Mouse (Mus musculus) brown adipose tissue, adult 24 weeks (tissue): ENCODE results near the gene B430218F22Rik. TPM values are rescaled to one million over a fixed set of nuclear protein-coding genes. Genes with fewer than 3 reads are reported as not detected.
"Not testable (repeated sequence)": the region's sequence is repeated elsewhere in the genome, so short reads cannot be mapped to it uniquely, and the experiment has no call there.

Experiments
- H3K27ac ChIP-seq: fragments of 200-500 bp; replicated peaks from 2 replicates; pipeline ENCODE4 v1.5.1; 2012; ENCODE audit warnings: low read depth, mild to moderate bottlenecking, low read length
- H3K4me1 ChIP-seq: fragments of 200-500 bp; 2 replicates; pipeline ENCODE4 v1.6.1; 2012; ENCODE audit warnings: low read length, mixed read lengths; ENCODE audit not compliant: control insufficient read depth, insufficient read depth, insufficient read length
- H3K4me3 ChIP-seq: fragments of 200-500 bp; 2 replicates; pipeline ENCODE4 v1.5.1; 2012; ENCODE audit warnings: low read depth, mild to moderate bottlenecking, low read length, moderate library complexity; ENCODE audit not compliant: insufficient read depth
- polyA plus RNA-seq: library from polyadenylated mRNA; stranded (reverse); fragments of >200 nt; gene quantifications from 2 replicates; pipeline ENCODE4 v1.2.4, GENCODE M21; 2012; ENCODE audit not compliant: missing spikeins, insufficient read depth, insufficient read length

Gene B430218F22Rik
- polyA plus RNA-seq: not detected in 2 replicates

DNA sequence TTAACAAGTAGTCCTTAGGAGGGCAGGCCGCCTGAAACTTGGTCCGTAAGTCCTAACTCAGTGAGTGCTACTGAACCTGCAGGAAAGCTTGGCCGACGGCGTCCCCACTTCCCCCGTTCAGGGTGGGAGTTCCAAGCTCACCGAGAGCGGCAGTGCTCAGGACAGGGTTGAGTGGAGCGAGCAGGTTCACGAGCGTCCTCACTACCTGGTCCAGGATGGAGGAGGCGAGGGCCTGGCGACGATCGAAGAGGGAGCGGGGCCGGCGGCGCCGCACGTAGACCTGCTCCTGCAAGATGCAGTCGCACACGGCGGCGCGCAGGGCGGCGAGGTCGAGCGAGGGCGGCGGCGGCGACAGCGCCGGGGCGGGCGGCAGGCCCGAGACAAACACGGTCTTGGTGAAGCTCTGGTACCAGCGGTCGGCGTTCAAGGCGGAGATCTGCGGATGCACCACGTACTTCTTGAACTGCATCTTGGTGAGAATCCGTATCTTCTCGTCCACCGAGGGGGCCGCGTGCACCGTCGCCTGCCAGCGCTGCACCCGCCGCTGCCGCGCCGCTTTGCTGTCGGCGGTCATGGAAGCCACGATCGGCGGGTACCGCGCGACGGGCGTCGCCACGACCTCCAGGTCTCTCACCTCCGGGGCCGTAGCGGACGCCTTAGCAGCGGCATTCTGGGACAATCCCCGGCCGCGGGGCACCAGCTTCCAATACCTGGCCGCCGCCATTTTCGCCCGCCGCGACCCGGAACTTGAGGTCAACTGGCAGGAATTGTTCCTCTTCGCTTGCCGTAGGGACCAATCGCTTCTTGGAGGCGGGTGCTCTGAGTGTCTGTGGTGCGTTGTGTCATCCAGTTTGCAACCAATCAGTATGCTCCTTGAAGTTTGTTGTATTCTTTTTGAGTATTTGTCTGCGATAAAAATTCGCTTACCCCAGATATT lies at the start of gene B430218F22Rik, which contains the start of gene Mrps30:
TSS of gene B430218F22Rik (plus strand) at position 120 of the 937 bp plus-strand sequence.
TSS of gene Mrps30 (minus strand) at position 742 of the 937 bp plus-strand sequence.
- H3K4me1 ChIP-seq: no peaks in the 10 kb centered on the region
- peak within 1 kb of the TSS; percentile 77 for H3K4me3 ChIP-seq
- H3K27ac ChIP-seq: peak within 1 kb of the TSS; percentile 23; the same call in 1 of the 2 replicates

DNA sequence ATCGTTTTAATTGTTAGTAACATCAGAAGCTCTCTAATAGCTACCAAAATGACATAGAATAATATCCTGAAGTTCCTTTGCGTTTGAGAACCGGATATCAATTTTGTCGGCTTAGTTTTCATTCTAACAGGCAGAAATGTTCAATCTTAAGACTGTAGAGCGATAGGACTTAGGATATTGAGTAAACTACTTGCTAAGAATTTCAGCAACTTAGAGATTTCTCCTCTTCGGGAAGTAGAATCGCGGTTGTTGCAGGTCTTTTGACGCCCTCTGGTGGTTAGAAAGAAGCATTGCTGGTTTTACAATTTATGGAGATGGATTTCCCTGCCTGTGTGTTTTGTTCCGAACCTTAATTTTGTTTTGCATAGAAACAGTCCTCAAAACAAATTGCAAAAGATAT lies 36.2 kb upstream of the B430218F22Rik start:
- no peak overlapping the region for H3K4me3 ChIP-seq
- H3K27ac ChIP-seq: no peak overlapping the region

DNA sequence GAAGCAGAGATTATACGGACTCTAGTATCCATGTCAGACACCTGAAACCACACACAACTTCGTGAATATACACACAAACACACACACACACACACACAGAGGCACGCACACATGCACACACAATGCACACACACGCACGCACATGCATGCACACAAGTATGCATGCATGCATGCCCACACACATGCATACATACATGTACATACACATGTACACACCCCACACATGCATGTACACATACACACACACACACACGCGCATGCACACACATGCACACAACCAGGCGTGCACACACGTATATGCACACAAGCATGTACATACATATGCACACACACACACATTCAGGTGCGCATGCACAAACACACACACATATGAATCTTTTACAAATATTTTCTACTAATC lies 35.6 kb upstream of the B430218F22Rik start:
- Histone ChIP-seq H3K27ac (no peak overlapping the region), H3K4me1 (no peaks in the 10 kb centered on the region), H3K4me3 (no peak overlapping the region)

More for the DNA sequence above, 36.2 kb upstream of the B430218F22Rik start:
- H3K4me1 ChIP-seq: no peaks in the 10 kb centered on the region

DNA sequence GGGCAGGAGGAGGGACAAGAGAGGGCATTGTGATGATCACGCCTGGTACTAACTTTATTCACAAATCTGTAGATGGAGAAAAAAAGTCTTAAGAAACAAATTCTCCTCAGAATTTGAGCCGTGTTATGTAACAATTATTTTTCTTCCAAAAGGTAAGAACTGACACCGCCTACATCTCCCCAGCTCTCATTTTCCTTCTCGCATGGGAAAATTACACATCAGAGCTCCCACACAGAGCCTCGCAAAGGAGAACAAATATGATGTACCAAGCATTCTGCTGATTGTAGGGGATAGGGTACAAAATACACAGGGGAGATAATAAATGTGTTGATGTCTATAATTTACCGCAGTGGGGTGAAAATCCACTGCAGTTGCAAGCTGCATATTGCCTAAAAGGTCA lies 23.1 kb upstream of the B430218F22Rik start:
- Histone ChIP-seq H3K4me3 (no peak overlapping the region), H3K27ac (no peak overlapping the region), H3K4me1 (no peaks in the 10 kb centered on the region)

DNA sequence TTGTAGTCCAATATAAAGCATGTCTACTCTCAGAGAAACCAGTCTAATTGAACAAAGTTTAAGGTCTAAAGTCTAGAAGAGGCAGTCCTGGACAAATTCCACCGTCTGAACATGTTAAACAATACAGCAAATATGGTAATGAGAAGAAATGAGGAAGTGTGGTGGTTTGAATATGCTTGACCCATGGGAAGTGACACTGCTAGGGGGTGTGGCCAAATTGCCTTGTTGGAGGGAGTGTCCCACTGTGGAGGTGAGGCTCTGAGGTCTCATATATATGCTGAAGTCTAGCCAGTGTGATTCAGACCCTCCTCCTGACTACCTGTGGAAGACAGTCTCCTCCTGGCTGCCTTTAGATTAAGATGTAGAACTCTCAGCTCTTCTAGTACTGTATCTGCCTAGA lies 20.7 kb upstream of the B430218F22Rik start:
- Histone ChIP-seq H3K27ac (no peak overlapping the region), H3K4me1 (no peaks in the 10 kb centered on the region), H3K4me3 (no peak overlapping the region)

DNA sequence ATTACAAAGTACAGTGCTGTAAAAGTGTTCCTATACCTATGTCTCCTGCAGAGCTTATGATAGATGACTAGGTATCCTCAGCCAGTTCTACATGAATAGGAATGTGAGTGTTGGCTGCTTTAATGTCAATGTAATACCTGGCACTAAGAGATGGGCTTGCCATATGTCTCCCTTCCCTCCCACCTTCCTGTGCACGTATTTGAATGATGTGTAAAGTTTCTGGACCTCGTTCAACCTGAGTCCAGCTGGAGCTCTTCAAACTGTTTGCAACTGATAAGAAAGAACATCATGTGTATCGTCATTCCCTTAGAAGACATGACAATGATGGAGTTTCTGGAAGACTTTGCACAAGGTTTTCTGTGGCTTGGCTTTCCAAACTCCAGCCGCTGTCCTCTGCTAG lies 13.6 kb upstream of the B430218F22Rik start:
- Histone ChIP-seq H3K4me3 (no peak overlapping the region), H3K27ac (no peak overlapping the region), H3K4me1 (no peaks in the 10 kb centered on the region)

DNA sequence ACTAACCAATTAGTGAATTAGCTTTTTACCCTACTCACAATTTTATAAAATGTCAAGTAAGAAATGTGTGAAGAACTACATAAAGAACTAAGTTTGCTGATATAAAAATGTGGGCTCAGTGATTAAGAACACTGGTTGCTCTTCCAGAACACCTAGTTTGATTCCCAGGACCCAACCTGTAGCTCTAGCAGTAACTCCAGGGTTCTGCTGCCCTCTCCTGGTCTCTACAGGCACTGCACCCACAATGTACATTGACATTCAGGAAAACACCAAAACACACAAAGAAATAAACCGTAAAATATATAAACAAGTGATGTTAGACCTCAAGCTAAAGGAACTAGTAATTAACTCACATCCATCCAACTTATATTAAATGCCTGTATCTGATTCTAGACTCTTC lies 7.3 kb upstream of the B430218F22Rik start:
- no peak overlapping the region for H3K4me3 ChIP-seq
- H3K4me1 ChIP-seq: no peaks in the 10 kb centered on the region
- no peak overlapping the region for H3K27ac ChIP-seq

DNA sequence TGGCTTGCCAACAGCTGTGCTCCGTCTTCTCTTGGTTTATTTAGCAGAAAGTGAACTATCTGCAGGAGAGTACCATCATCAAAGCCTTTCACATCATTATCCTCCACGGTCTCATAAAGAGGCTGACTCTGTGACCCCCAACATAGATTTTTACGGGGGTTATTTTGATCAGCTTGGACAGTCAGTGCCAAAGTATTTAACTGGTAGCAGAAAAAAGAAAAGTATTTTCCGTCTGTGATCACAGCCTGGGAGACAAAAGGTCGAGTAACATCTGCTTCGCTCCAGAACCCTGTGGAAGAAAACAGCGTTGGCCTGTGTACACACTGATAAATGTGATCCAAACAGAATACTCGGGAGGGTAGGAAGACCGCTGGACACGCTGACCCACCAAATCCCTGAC lies 6.0 kb upstream of the B430218F22Rik start:
- Histone ChIP-seq H3K4me3 (no peak overlapping the region), H3K27ac (no peak overlapping the region), H3K4me1 (no peaks in the 10 kb centered on the region)

DNA sequence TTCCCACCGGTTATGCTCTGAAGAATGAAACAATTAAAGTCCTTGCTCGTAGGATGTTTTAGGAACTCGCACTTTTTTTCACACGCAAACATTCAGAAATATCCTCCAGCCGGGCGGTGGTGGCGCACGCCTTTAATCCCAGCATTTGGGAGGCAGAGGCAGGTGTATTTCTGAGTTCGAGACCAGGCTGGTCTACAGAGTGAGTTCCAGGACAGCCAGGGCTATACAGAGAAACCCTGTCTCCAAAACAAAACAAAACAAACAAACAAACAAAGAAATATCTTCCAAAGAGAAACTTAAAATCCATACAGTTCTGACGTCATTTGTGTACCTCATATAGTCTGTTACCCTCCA lies 995 bp downstream of the B430218F22Rik start:
- H3K4me3 ChIP-seq: peak overlapping the region; percentile 67
- H3K27ac ChIP-seq: not testable (repeated sequence)

DNA sequence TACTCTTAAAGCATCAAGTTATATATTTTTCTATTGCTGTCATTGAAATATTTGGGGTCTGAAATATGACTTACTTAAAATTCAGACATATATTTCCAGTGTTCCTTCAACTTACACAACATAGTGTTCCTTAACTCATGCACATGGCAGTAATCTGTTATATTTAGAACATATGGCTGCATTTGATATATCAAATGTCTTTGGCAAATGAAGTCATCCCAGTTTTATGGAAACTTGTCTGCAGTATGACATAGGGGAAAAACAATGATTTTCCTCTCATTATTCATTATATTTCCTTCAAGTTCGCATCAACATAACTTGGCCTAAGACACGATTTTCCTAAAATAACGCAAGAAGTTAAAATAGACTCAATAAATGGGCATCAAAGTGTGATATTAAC lies 9.4 kb downstream of the B430218F22Rik start:
- Histone ChIP-seq H3K4me1 (no peaks in the 10 kb centered on the region), H3K4me3 (no peak overlapping the region), H3K27ac (no peak overlapping the region)

More for the DNA sequence above, 995 bp downstream of the B430218F22Rik start:
- H3K4me1 ChIP-seq: not testable (repeated sequence)

DNA sequence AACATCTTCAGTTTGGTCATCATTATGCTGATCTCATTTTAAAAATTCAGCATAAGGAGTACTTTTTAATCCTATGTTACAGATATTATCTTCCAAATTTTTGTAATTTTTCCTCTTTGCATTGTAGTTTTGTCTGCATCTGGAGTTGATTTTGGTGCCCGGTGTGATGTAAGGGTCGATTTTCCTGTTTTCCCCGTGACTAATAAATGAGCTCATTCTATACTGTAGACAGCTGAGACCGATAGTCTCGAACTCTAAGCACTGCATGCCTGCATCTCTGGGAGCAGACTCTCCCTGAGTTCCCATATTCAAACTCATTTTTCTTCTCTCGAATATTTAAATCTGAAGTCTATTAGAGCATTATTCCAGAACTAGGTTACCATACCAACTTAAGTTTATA lies 13.9 kb downstream of the B430218F22Rik start:
- Histone ChIP-seq H3K4me3 (no peak overlapping the region), H3K4me1 (no peaks in the 10 kb centered on the region), H3K27ac (no peak overlapping the region)

DNA sequence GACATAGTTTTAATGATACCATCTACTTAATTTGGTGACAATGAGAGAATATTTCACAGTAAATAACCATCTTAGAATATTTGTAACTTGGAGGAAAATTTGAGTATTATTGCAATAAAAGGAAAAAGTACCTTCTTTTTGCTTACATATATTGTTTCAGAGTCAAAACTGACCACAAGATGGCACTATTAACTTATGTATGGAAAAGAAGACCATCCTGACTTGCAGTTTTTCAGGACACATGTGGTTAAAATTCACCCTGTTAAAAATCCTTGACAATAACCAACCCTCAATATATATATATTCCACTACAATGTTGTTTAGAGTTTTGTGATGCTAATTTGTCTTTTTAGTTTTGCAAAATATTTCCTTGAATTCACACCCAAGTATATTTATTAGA lies 17.1 kb downstream of the B430218F22Rik start:
- Histone ChIP-seq H3K4me1 (no peaks in the 10 kb centered on the region), H3K4me3 (no peak overlapping the region), H3K27ac (no peak overlapping the region)

DNA sequence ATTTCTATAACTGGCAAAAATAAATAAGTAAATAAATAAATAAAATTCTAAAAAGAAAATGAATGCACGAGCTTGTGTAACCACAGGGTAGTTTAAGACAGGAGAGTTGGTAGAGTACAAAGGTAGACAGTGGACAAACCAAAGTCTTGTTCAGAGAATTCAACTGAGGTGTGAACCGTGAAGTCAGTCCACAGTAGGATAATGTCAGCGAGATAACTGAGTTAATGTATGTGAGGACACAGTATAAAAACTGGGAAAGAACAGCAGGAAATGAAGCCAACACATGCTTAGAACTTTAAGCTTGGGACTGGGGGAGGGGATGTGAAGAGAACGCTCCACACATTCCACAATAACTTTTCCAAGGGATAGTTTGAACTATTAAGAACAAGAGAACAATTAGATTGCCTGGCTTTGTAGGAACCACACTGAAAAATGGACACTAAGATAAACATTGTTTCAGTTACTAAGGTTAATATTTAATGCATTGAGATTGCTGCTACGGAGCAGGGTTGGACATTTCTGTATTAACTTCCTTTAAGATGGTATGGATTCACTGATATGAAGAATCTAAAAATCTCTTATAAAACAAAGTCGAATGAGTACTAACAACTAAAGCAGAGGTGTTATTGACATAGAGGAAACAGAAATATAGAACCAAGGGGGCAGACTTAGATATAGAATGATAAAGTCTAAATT lies 25.0 kb downstream of the B430218F22Rik start:
- no peak overlapping the region for H3K27ac ChIP-seq
- no peak overlapping the region for H3K4me3 ChIP-seq
- no peaks in the 10 kb centered on the region for H3K4me1 ChIP-seq

DNA sequence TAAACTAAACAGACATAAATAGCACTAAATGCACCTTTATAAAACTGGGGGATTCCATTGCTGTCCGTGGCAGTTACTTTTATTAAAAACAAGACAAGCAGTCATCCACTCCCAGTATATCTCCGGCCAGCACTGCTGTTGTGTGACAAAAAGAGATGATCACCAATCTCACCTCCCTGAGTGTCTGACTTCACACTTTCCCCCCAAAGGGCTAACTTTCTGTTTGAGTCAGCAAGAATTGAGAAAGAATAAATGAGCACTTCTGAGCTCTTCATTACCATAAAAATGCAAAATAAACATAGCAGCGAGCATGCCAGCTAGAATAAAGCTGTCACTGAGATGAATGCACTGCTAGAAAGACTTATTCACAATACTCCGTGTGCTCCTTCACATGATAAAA lies 31.7 kb downstream of the B430218F22Rik start:
- H3K4me3 ChIP-seq: no peak overlapping the region
- no peaks in the 10 kb centered on the region for H3K4me1 ChIP-seq
- no peak overlapping the region for H3K27ac ChIP-seq

DNA sequence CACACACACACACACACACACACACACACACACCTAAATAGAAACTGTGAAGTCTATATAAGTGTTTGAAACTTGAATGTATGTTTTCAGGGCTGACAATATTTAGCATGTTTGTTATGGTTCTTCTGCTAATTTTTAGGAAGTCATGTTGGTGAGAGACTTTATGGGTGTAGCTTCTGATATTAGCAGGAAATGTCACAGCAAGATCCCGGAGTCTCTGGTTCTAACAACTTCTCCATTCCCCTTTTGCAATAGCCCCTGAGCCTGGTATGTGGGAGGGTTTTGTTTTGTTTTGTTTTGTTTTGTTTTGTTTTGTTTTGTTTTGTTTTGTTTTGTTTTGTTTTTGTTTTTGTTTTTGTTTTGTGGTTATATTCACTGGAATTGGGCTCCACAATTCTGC lies 34.0 kb downstream of the B430218F22Rik start:
- H3K27ac ChIP-seq: no peak overlapping the region
- no peaks in the 10 kb centered on the region for H3K4me1 ChIP-seq
- no peak overlapping the region for H3K4me3 ChIP-seq
